Mouse (Mus musculus) ES-Bruce4 (cell line): Measurements from ENCODE around the gene Gpc6.

Experiments
- CTCF ChIP-seq: IDR thresholded peaks from one replicate; pipeline ENCODE4 v1.8.1; 2011; ENCODE audit warnings: low read depth, low read length
- EP300 ChIP-seq: IDR thresholded peaks from 2 replicates; pipeline ENCODE4 v1.6.1; 2011; ENCODE audit warnings: low read depth, low read length; ENCODE audit not compliant: insufficient read depth
- POLR2A ChIP-seq: IDR thresholded peaks from one replicate; pipeline ENCODE4 v1.8.1; 2011; ENCODE audit warnings: low read length; ENCODE audit not compliant: insufficient read depth

DNA sequence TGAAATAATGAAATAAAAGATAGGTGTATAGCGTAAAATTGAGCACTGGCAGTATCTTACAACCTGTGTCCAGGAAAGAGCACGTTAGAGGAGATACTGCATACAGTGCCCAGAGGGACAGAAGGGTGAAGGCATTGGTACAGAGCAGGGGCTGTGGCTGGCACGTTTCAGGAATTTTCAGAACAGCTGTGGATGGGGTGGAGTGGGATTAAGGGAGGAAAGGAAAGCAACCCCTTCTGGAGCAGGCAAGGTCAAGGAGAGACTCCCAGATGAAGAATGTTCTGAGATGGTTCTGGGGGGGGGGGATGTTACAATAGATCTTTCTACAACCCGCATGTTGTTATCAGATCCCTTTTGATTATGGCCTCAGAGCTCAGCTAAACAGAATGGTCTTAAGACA lies 331.1 kb downstream of the Gpc6 start:
- TF ChIP-seq CTCF (no peak), EP300 (no peak), POLR2A (no peak)
